Mouse (Mus musculus) frontal cortex, postnatal 14 days (tissue): ENCODE data around the gene Ppp1r12c.
"Not testable (repeated sequence)": the region's sequence is repeated elsewhere in the genome, so short reads cannot be mapped to it uniquely, and the experiment has no call there.

Experiments used
- DNase-seq, 2 experiments: peaks; one replicate each; pipeline ENCODE4 v3.0.0; 2022; ENCODE audit warnings: low spot score in 2 of 2

Ppp1r12c gene

DNA sequence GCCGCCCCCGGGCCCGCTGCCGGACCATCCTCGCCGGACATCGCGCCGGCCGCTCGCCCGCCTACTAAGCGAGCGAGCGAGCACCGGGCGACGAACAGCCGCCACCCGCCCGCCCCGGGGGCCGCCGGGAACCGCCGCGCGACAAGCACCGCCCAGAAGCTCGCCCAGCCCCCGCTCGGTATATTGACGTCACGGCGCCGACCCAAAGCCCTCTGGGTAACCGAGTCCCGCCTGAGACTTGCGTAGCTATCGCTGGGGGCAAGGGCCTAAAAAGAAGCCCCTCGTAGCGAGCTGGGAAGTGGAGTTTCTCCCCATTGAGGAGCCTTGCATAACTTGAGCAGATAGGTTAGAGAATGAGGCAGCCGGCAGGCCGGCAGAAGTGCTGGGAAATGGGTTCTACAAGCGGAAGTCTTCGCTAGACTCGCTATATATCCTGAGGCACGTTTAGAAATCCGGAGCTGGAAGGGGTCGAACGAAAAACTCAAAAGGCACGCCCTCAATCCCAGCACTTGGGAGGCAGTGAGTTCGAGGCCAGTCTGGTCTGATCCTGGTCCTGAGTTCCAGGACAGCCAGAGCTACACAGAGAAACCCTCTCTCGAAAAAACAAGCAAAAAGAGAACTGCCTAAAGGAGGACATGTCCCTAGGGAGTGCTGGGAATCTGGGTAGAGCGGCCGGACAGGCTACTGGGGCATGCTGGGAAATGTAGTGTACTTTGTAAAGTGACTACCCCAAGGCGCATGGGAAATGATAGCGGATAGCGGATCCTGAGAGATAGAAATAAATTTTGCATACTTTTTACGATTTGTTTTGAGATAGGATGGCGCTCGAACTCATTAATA, at the start of gene Ppp1r12c:
Gene Ppp1r12c (minus strand): TSS at position 123 of the 840 bp plus-strand sequence.
- peak; percentile 89 to 95 for DNase-seq

DNA sequence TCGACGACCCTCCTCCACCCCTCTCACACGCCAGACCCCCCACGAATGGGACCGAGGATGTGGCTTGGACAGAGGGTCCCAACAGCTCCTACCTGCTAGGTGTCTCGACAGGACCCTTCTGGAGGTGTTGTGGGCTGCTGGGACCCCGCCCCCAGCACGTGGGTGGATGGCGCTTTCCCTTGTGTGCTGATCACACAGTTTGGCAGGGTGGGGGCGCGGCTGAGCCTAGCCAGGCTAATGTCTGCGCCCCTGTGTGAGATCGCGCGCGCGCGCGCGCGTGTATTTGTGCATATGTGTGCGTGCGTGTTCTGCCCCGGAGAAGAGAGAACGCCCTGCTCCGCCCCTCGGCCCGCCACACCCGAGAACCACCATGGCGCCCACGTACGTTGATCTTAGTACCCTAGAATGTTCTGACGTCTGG, 45.8 kb upstream of the Ppp1r12c start, which contains the start of gene Syt5:
Gene Syt5 (minus strand): TSS at position 321 of the 421 bp plus-strand sequence.
- peak; percentile 60 to 69 for DNase-seq

DNA sequence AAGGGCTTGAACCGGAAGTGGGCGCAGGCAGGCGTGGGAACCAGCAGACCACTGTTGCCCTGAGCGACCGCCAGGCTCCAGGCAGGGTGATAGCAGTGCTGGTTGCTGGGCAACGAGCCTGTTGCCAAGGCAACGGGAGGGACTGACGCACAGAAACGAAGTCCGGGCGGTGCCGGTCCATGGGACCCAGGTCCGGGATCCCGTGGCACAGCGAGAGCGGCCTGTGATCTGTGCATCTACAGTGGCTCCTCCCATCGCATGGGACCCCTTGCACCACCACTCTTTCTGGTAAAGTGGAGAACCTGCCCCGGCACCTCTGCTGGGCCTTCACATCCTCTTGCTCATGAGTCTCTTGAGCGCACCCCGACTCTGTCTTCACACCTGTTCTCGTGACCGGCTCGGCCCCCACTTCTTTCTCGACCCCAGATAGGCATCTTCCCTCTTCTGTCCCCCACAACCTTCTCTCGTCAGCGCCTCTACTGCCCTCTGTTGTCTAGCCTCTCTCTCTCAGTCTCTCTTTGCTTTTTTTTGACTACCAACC, 45.2 kb upstream of the Ppp1r12c start:
- DNase-seq: peak; percentile 92 to 94

DNA sequence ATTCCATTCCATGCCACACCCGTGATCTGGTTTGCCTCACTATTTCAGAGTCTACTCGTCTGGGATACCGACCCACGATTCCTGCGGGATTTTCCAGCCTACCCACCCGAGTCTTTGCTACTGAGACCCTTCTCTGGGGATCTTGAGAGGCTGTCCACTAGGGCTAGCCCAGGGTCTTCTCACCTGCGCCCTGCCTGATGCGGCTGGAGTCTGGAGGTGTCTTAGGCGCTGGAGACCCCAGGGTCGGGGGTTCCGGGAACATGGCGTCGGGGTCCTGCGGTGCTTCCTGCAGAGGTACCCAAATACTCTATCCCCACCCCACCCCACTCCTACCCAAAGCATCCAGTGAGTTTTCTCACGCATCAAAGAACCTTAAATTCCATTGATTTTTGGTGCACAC, 44.6 kb upstream of the Ppp1r12c start:
- DNase-seq: no peak

DNA sequence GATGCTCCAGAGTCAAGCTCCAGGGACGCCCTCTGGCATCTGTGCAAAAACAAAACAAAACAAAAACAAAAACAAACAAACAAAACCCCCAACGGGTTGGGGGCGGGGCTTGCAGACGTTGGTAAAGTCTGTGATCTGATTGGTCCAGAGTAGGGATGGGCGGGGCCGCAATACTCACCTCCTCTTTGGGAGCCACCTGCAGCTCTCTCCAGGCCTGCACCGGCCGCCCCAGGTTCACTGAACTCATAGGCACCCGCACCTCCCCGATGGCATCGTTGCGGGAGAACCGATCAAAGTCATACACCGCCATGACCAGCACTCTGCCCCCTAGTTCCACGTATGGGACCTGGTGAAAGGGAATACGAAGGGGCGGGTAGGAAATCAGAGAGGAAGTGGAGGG, 40.5 kb upstream of the Ppp1r12c start:
- no peak for DNase-seq

DNA sequence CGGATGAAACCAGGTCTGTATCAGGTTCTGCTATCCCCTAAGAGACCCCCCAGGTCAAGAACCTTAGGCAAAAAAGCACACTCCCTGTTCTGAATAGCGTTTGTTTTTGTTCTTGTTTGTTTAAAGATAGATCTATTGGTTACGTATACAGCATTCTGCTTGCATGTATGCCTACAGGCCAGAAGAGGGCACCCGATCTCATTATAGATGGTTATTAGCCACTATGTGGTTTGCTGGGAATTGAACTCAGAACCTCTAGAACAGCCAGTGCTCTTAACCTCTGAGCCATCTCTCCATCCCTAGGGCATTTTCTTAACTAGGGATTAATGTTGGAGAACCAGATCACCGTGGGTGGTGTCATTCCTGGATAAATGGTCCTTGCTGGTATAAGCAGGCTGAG, 39.9 kb upstream of the Ppp1r12c start:
- no peak for DNase-seq

DNA sequence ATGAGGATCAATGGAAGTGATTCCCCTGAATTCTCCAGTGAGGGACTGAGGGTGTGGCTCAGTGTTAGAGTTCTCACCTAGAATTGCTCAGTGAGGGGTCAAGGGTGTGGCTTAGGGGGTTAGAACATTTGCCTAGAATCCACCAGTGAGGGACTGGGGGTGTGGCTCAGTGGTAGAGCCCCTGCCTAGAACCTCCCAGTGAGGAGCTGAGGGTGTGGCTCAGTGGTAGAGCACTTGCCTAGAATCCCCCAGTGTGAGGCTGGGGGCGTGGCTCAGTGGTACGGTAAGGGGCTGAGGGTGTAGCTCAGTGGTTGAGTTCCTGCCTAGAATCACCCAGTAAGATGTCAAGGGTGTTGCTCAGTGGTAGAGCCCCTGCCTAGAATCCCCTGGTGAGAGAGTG, 37.5 kb upstream of the Ppp1r12c start:
- no peak for DNase-seq

DNA sequence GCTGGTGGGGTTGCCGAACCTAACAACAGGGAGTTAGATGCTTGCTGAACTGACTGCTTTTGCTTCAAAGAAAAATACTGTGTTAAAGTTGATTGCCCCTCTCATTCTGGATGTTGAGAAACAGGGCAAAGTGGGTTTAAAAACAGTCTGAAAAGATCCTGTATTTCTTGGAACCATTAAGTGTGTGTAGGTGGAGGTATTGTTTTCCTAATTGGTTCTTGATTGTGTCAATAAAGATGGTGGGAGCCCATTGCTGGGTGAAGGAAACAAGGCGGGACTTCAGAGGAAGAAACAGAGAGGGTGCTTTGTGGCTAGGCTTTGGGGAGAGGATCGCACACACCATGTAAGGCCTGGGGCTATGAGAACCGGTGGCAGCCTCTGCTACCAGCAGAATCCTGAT, 35.7 kb upstream of the Ppp1r12c start:
- DNase-seq: no peak

DNA sequence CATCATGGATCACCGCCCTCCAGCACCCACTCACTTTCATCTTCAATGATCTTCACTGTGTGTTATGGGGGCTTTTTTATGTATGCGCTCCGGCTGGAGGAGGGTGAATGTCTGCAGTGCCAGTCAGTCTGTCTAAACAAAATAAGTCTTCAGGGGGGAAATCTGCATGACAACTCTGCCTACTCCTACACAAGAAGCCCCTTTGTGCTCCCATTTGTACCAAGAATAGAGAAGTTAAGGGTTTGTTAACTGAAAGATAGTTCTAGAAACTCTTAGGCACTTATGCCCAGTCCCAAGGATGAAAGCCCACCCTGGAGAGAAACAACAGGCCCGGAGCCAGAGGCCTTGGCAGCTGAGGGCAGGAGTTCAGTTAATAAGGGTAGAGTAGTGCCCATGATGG, 34.9 kb upstream of the Ppp1r12c start:
- DNase-seq: no peak

DNA sequence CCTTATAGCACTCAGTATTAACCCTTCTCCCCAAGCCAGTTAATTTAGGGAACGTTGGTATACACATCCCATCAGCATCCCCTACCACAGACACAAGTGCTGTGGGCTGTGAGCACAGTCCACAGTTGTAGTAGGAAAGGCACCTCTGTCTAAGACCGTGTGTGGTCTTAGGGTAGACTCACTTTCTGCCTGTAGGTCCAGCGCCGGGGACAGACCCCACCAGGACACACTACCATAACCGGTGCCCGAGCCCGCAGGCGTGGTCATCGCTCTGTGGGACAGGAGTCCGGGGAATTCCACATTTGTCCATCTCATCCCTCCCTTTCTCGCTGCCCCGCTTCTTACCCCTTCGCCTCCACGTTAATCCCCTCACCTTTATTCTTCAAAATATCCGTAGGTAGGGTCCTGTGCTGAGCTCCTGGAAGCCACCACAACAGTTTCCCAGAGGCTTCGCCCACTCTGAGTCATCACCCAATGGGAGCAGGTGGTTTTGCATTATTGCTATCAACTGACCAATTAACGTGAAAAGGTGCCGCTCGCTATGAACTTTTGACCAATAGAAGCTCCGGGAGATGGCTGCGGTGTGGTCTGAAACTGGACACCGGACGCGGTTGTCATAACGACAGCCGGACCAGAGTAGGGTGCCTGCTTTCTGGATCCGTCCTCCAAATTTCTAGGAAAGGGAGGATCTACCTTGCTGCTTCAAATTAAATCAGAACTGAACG, 30.7 kb upstream of the Ppp1r12c start, which contains the start of gene Dnaaf3:
Gene Dnaaf3 (minus strand): TSS at position 449 of the 725 bp plus-strand sequence.
- DNase-seq: no peak

DNA sequence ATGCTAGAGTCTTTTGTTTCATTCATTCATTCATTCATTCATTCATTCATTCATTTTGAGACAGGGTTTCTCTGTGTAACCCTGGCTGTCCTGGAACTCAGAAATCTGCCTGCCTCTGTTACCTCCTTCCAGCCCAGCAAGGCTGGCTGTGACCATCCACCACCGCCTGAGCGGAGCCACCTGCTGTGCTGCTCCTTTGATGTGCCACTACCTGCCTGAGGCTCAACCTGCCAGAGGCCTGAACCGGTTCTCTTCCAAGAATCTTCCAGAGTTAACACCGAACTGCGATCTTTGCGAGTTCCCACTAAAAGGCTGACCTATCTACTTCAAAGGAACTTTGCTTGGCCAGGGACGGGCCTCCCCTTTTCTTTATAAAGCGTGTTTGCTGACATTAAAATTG, 28.7 kb upstream of the Ppp1r12c start:
- DNase-seq: not testable (repeated sequence)

DNA sequence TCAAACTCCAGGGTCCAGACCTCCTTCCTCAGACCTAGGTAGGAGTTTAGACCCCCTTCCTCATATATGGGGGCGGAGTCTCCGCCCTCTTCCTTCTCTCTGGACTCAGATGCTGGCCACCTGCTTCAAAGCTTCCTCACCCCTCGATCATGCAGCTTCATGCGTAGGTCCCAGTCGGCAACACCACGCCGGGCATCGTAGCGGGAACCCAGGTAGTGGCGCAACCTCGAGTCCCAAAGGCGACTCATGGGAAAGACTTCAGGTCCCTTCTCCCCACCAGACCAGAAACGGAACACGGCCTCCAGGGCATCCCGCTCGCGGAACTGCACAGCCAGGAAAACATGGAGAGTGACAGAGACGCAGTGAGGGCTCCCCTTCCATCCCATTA, 25.8 kb upstream of the Ppp1r12c start:
- DNase-seq: no peak

DNA sequence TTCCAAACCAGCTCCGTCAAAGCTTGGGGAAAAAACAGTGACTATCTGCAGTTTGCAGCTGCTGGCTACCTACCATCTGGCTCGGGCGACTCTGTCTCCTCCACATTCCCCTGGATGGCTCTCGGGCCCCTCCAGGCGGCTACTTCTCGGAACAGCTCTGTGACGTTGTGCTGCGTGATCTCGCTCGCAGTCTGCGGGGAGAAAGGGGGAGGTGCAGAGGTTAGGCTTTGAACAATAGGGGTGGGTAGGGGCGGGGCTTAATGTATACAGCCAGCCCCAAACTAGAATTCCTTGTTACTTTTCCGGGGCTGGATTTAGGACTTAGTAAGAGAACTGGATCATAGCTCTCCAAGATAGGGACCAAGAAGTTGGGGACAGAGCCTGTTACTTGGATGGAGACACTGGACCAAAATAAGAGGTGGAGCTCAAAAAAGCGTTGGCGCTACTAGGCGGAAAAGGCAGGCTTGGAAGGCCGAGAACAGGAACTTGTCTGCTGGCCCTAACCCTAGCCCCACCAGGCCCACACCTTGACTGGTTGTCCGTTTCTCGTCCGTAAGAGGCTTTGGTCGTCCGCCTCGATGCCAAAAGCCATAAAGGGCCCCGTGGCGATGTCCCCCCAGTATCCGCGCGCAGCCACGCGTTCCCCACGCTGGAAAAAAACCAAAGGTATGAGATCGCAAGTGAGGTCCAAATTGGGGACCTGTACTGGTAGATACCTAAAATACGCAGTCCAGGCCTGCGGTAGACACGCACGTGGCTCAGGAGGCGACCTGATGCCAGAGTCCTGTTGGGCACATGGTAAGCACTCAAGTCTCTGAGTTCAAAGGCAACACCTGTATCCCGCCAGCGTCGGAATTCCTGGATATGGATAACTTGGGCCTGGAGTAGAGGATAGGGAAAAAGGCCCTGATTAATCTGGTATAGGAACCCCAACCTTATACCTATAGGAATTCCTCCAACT, 25.1 kb upstream of the Ppp1r12c start:
- peak in 1 of 2 experiments; percentile 51 for DNase-seq

DNA sequence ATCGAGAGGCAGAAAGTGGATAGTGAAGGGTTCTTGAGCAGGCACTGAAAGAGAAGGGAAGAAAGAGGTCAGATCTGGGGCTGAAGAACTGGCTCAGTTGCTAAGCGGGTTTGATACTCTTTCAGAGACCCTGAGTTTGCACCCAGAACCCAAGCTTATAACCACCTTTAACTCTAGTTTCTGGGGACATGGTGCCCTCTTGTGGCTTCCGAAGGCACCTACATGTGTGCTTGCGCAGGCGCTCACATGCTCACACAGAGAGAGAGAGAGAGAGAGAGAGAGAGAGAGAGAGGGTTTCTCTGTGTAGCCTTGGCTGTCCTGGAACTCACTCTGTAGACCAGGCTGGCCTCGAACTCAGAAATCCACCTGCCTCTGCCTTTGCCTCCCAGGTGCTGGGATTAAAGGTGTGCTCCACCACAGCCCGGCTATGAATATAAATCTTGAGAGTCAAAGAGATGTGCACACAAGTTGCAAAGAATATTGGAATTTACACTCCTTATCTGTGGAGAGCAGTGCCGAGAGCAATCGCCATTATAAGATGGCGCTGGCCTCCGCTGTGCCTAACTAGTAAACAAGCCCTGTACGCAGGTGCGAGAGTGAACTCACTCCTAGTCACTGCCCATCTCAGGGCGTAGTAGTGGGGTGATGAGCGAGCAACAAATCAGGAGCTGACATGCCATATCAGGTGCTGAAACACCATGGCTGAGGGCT, 22.9 kb upstream of the Ppp1r12c start, which contains the start of gene Tnni3:
Gene Tnni3 (minus strand): TSS at position 18 of the 711 bp plus-strand sequence.
- not testable (repeated sequence) for DNase-seq

DNA sequence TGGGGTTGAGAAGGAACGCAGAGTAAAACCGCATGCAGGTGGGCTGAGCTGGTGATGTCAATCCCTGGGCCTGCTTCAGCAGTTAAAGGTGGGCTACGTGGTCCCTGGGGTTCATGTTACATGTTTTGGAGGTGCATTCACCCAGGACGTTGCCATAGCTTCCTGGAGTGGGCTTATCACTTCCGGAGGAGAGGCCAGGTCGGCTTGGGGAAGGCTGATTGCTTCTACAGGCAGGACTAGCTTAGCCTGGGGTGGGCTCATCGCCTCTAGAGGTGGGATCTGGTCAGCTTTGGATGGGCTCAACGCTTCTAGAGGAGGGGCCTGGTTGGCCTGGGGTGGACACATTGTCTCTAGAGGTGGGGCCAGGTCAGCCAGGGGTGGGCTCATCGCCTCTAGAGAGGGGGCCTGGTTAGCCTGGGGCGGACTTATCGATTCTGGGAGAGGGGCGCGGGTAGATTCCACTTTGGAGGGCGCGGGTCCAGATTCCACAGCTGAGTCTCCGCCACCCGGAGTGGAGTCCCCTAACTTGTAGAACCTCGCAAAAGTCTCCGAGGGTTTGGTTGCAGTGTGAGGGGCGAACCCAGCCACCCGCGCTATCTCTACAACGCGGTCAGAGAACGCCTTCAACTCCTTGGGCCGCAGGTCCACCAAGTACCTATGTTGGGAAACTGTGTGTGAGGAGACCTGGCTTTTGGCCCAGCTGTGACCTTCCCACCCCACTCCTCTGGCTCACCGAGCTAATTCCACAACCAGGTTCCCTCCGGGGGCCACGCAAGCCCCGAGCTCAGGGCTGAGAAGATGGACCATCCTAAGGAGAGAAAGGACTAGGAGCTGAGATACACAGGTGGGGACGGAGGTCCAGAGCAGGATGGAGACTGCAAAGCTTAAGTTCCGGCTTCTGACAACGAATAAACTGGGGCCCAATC, 22.0 kb upstream of the Ppp1r12c start:
- DNase-seq: no peak

DNA sequence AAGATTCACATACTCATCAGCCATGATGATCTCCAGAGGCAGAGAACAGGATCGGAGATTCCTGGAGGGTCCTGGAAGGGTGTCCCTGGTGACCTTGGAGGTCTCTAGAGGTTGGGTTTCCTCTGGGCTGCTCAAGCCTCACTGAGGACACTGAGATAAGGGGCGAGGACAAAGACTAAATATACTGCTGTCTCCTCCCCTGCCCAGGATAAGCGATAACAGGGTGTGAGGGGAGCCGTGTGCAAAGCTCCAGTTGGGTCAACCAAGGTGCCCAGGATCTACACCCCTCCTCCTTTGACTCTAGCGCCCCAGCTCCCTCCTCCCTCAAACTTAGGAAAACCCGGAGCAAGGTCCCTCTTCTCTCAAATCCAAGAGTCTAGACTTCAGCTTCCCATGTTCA, 20.8 kb upstream of the Ppp1r12c start:
- no peak for DNase-seq

DNA sequence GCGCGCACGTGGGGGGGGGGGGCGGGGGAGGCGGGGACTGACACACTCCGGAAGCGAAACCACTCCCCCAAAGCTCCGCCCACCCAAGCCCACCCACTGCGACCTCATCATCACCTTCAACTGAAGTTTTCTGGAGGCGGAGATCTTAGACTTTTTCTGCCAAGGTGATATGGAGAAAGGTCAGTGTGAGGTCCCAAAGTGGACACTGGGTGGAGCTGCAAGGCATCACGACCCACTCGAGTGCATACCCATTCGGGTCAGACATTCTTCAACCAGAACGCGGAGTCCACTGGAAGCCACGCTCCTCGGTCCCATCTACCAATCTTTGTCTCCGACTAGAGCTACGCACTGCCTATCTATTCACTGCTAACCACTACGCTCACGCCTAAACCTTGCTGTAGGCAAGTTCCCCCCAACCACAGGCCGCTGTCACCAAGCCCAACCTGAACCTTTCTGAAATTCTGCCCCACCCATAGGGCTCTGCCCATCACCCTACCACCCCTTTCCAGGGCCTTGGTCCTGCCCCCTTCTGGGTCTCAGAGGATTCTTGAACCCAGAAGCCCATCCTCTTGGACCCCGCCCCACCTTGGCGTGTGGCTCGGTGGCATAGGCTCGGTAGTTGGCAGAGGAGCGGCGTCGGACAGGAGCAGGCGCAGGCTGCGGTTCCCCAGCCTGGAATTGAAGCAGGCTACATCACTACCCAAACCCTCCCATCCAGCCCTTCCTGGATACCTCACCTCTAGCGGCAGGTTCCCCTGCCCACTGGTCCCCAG, 19.9 kb upstream of the Ppp1r12c start:
- DNase-seq: no peak

DNA sequence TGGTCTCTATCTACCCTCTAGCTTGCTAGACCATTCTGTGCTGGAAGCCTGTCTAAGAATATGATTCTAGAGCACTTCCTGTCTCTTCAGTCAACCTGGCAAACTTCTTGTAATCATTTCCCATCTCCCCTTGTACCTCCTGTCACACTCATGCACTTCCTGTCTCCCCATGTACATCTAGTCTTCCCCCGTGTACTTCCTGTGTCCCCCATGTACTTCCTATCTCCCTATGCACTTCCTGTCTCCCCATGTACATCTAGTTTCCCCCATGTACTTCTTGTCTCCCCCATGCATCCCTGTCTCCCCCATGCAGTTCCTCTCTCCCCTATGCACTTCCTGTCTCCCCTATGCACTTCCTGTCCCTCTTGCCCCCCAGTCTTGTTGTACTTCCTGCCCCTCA, 17.0 kb upstream of the Ppp1r12c start:
- DNase-seq: no peak
